Mouse (Mus musculus) hindbrain, embryonic 14.5 days (tissue): ENCODE data around the gene Lmna. TPM values are rescaled to one million over a fixed set of nuclear protein-coding genes. Genes with fewer than 3 reads are reported as not detected.
A peak's percentile ranks its signal among the peaks of the same experiment; 100 is the strongest.

ENCODE experiments used
- ATAC-seq: fragments of 200-750 bp; cut with Nextera tagmentation; 2 replicates; pipeline ENCODE4 v1.8.0; 2017; ENCODE audit warnings: moderate number of reproducible peaks, mild to moderate bottlenecking, moderate TSS enrichment, moderate library complexity; ENCODE audit not compliant: low FRiP score
- DNase-seq: peaks from one replicate; pipeline ENCODE4 v3.0.0-alpha.2; 2015; ENCODE audit warnings: low spot score
- H3K27ac ChIP-seq: fragments of 300-500 bp; sonication (generic); 2 replicates; pipeline ENCODE4 v1.5.1; 2014; ENCODE audit warnings: mild to moderate bottlenecking, moderate library complexity
- H3K27me3 ChIP-seq: fragments of 300-500 bp; sonication (generic); 2 replicates; pipeline ENCODE4 v1.6.1; 2014; ENCODE audit warnings: mild to moderate bottlenecking, low read length, mixed read lengths; ENCODE audit not compliant: control insufficient read depth, insufficient read depth
- H3K36me3 ChIP-seq: fragments of 300-500 bp; sonication (generic); replicated peaks from 2 replicates; pipeline ENCODE4 v1.6.1; 2014; ENCODE audit not compliant: control insufficient read depth, insufficient read depth
- H3K4me1 ChIP-seq: fragments of 300-500 bp; sonication (generic); replicated peaks from 2 replicates; pipeline ENCODE4 v1.6.1; 2014; ENCODE audit warnings: antibody characterized with exemption, low read length, mixed read lengths; ENCODE audit not compliant: control insufficient read depth, insufficient read depth
- H3K4me2 ChIP-seq: fragments of 300-500 bp; sonication (generic); replicated peaks from 2 replicates; pipeline ENCODE4 v1.6.1; 2014; ENCODE audit warnings: mild to moderate bottlenecking, moderate library complexity
- H3K4me3 ChIP-seq: fragments of 300-500 bp; sonication (generic); replicated peaks from 2 replicates; pipeline ENCODE4 v1.5.1; 2014; ENCODE audit warnings: mild to moderate bottlenecking, low read length
- H3K9ac ChIP-seq: fragments of 300-500 bp; sonication (generic); 2 replicates; pipeline ENCODE4 v1.6.1; 2014
- H3K9me3 ChIP-seq: fragments of 300-500 bp; sonication (generic); 2 replicates; pipeline ENCODE4 v1.6.1; 2016; ENCODE audit warnings: low read length; ENCODE audit not compliant: control insufficient read depth
- WGBS: fragments of 180-500 bp; shearing (Covaris S2); extraction: QIAGEN DNeasy Blood & Tissue Kit; methylation state at CpG from one replicate; pipeline ENCODE4 v1.1.7; 2014; 5-methylcytosine and 5-hydroxymethylcytosine counted together
- polyA plus RNA-seq: library from polyadenylated mRNA; unstranded; fragments of >200 nt; fragmentation: Nextera tagmentation; extraction: Ambion mirVana; gene quantifications from 2 replicates; pipeline ENCODE4 v1.2.1, GENCODE M21; 2014

Gene Lmna
- 44.3 and 47.3 TPM in 2 replicates for polyA plus RNA-seq

DNA sequence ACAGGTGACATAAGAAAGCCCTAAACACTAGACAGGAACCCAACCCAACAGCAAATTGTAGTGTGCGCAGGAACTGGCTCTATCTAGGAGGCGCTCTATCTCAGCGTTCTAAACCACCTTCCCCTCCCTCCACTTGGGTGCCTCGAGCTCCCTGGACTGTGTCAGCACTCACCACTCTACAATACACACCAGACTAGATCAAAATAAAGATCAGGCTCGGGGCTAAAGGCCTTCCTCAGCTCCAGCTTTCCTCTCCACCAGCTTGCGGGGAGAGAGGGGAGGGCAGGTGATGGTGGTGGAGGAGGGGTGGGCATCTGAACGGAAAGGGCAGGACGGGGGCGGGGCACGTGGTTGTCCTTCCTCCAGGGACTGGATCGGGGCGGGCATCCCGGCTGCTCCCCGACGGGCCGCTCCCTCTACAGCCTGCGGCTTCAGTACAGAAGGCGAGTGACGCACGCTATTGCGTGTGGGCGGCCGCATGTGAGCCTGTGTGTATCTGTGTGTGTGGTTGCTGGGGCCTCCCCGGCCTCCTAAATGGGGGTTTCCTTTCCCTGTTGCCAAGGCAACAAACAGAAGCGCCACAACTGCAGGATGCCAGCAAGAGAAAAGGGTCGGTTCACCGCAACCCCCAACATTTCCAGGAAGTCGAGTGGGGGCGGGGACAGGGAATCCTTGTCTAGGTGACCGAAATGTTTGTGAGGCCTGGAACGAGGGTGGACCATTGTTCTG, at the start of gene Lmna:
Lmna (minus strand) TSS at position 265 of the 729 bp plus-strand sequence.
- peak; percentile 95 for ATAC-seq
- WGBS = under 1% methylated on average over 31 of the region's 31 CpGs

DNA sequence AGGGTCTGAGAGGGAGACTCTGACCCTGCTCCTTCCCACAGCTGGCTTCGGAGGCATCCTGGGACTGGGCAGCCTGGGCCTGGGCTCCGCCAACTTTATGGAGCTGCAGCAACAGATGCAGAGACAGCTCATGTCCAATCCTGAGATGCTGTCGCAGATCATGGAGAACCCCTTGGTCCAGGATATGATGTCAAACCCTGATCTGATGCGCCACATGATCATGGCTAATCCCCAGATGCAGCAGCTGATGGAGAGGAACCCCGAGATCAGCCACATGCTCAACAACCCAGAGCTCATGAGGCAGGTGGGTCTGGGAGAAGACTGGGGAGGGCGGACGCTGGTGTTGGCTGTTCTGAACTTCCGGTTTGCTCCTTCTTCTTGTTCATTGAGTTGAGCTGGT, 46.9 kb upstream of the Lmna start:
- no peak overlapping the region for H3K4me2 ChIP-seq
- no peak overlapping the region for H3K4me3 ChIP-seq
- no peaks in the 10 kb centered on the region for H3K9me3 ChIP-seq
- peaks cover 17% of the 10 kb centered on the region for H3K4me1 ChIP-seq
- H3K9ac ChIP-seq = no peak overlapping the region
- ATAC-seq = no peak
- 95% methylated on average over 8 of the region's 8 CpGs for WGBS
- H3K27me3 ChIP-seq = no peaks in the 10 kb centered on the region
- no peak overlapping the region for H3K27ac ChIP-seq
- no peak for DNase-seq
- H3K36me3 ChIP-seq = peaks cover 63% of the 10 kb centered on the region

More for the DNA sequence above, at the start of gene Lmna:
- Histone ChIP-seq H3K27me3 (no peaks in the 10 kb centered on the region), H3K27ac (peak within 1 kb of the TSS; percentile 89), H3K4me1 (peaks cover 31% of the 10 kb centered on the region), H3K36me3 (no peaks in the 10 kb centered on the region), H3K4me2 (peak within 1 kb of the TSS; percentile 54), H3K9ac (peak within 1 kb of the TSS; percentile 32), H3K4me3 (peak within 1 kb of the TSS; percentile 32), H3K9me3 (no peaks in the 10 kb centered on the region)
- peak; percentile 84 for DNase-seq

DNA sequence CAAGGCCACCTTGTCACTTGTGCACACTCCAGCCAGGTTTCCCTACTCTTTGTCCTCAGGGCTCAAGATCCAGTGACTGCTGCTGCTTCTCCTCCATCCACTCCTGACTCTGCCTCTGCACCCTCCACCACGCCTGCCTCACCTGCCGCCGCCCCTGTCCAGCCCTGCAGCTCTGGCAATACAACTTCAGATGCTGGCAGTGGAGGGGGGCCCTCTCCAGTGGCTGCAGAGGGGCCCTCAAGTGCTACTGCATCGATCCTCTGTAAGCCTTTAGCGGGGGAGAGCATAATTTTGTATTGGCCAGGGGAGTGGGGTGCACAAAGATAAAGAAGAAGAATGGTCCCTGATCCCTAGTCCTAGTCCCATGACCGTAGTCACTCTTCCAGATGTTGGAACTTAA, 46.0 kb upstream of the Lmna start:
- H3K36me3 ChIP-seq = peaks cover 55% of the 10 kb centered on the region
- H3K27ac ChIP-seq = no peak overlapping the region
- no peak overlapping the region for H3K9ac ChIP-seq
- no peak overlapping the region for H3K4me3 ChIP-seq
- DNase-seq (no peak), ATAC-seq (no peak)
- no peaks in the 10 kb centered on the region for H3K9me3 ChIP-seq
- 95% methylated on average over 6 of the region's 6 CpGs for WGBS
- H3K4me1 ChIP-seq = peaks cover 17% of the 10 kb centered on the region
- no peak overlapping the region for H3K4me2 ChIP-seq
- no peaks in the 10 kb centered on the region for H3K27me3 ChIP-seq

DNA sequence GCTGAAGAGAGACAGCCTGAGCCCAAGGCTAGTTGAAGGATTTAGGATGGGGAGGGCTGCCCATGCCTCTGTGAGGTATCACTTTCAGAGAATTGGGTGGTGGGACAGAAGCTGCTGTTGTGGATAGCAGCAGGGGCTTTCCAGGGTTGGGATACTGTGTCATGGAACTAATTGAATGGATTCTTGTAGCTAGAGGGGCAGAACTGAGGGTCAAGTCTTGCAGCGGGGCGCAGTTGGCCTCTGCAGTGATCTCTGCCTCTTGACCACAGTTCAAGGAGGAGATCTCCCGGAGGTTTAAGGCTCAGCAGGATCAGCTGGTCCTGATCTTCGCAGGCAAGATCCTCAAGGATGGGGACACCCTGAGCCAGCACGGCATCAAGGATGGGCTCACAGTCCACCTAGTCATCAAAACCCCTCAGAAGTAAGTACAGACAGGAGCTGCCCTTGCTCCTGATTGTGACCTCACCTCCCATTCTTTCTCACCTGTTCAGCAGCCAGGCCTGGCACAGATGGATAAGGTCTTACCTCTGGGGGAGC, 45.4 kb upstream of the Lmna start:
- H3K9ac ChIP-seq = 0 out of 2 replicates have a peak overlapping the region, but pooled peaks have one; percentile 76

DNA sequence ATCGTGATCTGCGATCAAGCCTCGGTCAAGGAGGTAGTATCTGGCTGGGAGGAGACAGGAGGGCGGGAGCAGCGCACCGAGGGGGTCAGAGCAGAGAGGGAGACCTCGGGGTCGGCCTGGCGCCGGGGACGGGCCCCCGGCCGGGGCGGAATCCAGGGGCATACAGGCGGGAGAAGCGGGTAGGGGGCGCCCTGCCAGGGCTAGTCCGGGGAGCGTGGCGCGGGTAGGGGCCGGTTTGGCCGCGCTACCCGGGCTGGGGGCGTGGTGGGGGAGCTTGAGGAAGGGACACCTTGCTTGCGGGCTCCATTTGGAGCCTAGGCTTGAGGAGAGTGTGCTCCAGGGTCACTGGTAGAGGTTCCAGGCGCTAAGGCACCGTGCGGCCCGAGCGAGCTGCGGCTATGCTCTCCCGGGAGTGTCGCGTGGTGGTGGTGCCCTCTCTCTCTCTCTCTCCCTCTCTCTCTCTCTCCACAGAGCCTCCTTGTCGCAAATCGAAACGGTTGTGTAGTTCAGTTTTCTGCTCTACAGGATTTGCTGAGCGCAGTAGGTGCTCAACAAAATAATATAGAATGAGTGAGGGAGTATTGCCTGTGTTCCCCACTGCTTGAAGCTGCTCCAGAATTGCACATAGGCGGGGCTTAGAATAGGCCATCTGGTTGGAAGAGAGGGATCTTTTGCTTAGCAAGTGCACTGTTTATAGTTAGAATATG, 44.3 kb upstream of the Lmna start:
- Histone ChIP-seq H3K27ac (peak overlapping the region; percentile 91), H3K4me2 (peak overlapping the region; percentile 80), H3K9ac (peak overlapping the region; percentile 76), H3K4me3 (peak overlapping the region; percentile 76), H3K9me3 (no peaks in the 10 kb centered on the region), H3K27me3 (no peaks in the 10 kb centered on the region), H3K4me1 (peaks cover 17% of the 10 kb centered on the region), H3K36me3 (peaks cover 38% of the 10 kb centered on the region)
- DNase-seq (no peak), ATAC-seq (peak; percentile 36)
- WGBS = under 1% methylated on average over 41 of the region's 41 CpGs

More for the DNA sequence above, 45.4 kb upstream of the Lmna start:
- Histone ChIP-seq H3K36me3 (peaks cover 49% of the 10 kb centered on the region), H3K27ac (no peak overlapping the region), H3K9me3 (no peaks in the 10 kb centered on the region), H3K4me3 (peak overlapping the region; percentile 76; the same call in 1 of the 2 replicates), H3K4me1 (peaks cover 17% of the 10 kb centered on the region), H3K27me3 (no peaks in the 10 kb centered on the region), H3K4me2 (peak overlapping the region; percentile 80)
- WGBS = 91% methylated on average over 5 of the region's 5 CpGs
- ATAC-seq = no peak
- no peak for DNase-seq

DNA sequence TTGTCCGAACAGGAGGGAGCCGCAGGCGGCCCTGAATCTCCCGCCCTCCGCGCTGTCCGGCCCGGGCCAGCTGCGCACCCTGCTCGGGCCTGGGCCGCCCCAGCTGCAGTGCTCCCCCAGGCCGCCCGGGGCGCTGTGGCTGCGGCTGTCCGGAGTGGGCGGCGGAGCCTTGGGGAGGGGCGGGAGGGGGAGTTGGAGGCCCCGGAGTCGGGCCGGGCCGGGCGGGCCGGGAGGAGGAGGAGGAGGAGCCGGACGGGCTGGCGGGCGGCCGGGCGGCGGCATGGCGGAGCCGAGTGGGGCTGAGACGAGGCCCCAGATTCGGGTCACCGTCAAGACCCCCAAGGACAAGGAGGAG, 43.7 kb upstream of the Lmna start, which contains the start of gene Ubqln4:
Ubqln4 (plus strand) TSS at position 234 of the 355 bp plus-strand sequence.
- peak within 1 kb of the TSS; percentile 80 for H3K4me2 ChIP-seq
- peak within 1 kb of the TSS; percentile 76 for H3K4me3 ChIP-seq
- peak within 1 kb of the TSS; percentile 76 for H3K9ac ChIP-seq
- ATAC-seq (peak; percentile 86), DNase-seq (peak; percentile 86)
- no peaks in the 10 kb centered on the region for H3K27me3 ChIP-seq
- H3K9me3 ChIP-seq = no peaks in the 10 kb centered on the region
- H3K27ac ChIP-seq = peak within 1 kb of the TSS; percentile 91
- peaks cover 17% of the 10 kb centered on the region for H3K4me1 ChIP-seq
- peaks cover 33% of the 10 kb centered on the region for H3K36me3 ChIP-seq
- WGBS = under 1% methylated on average over 27 of the region's 37 CpGs

DNA sequence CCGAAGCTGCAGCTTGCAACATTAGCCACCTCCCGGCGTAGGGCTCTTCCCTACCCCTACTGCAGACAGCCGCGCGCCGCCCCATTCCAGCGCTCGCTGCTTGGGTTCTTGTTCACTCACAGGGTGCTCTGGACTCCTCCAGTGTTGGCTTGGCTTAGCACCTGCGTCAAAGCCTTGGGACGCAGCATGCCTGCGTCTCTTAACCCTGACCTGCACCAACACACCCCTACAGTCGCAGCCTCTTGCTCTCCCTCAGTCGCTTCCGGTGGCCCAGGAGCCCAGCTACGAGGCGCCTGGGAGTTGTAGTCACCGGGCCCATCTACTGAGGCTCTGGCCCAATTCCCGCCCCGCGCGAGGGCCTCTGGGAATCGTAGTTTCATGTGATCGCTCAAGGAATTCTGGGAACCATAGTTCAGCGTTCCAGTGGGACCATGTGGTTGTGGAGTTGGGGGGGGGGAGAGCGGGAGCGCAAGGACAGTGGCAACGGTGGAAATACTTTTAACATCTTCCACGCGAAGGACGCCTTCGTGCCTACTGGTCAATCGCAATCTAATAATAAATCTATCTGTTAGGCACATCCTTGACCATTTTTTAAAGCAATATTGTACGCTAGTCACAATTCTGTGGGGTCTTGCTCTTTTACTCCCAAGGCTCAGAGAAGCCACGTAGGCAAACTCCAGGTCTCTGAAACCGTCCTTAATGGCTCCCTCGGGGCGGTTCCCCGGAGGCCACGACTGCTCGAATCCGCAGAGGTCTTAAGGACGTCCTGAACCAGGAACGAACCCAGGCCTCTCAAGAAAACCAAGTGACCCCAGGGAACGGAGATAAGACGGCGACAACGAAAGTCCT, 43.1 kb upstream of the Lmna start, which contains the start of gene Lamtor2:
Lamtor2 (minus strand) TSS at position 399 of the 849 bp plus-strand sequence.
- peak within 1 kb of the TSS; percentile 76 for H3K4me3 ChIP-seq
- under 1% methylated on average over 48 of the region's 48 CpGs for WGBS
- peaks cover 27% of the 10 kb centered on the region for H3K36me3 ChIP-seq
- peak within 1 kb of the TSS; percentile 76 for H3K9ac ChIP-seq
- peak; percentile 91 for ATAC-seq
- peaks cover 17% of the 10 kb centered on the region for H3K4me1 ChIP-seq
- no peaks in the 10 kb centered on the region for H3K27me3 ChIP-seq
- H3K27ac ChIP-seq = peak within 1 kb of the TSS; percentile 91
- peak within 1 kb of the TSS; percentile 80 for H3K4me2 ChIP-seq
- peak; percentile 98 for DNase-seq
- H3K9me3 ChIP-seq = no peaks in the 10 kb centered on the region

DNA sequence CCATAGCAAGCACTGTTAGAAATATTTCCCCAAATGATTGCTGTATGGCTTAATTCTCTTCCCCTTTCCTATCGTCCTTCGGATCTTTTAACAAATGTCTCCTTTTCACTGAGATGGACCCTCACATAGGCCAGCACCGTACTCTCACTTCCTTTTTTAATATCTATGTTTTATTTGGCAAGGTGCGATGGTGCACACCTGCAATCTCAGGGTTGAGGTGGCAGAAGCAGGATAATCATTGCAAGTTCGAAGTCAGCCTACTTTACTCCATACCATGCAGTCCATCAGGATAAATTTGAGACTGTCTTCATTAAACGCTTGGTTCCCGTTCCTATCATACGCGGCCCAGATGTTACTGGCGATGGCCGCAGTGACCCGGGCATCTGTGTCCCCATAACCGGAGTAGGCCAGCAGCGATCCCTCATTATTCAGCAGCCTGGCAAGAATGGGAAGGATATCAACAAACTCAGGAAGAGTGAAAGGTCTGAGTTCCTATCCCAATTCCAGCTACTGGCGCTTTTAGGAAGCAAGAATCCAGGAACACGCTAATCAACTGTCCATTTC, 42.4 kb upstream of the Lmna start:
- Histone ChIP-seq H3K27ac (peak overlapping the region; percentile 91), H3K9ac (peak overlapping the region; percentile 70), H3K4me3 (peak overlapping the region; percentile 76), H3K36me3 (peaks cover 20% of the 10 kb centered on the region), H3K4me1 (peaks cover 17% of the 10 kb centered on the region), H3K27me3 (no peaks in the 10 kb centered on the region), H3K4me2 (peak overlapping the region; percentile 80), H3K9me3 (no peaks in the 10 kb centered on the region)
- DNase-seq = no peak
- WGBS = 23% methylated on average over 16 of the region's 16 CpGs
- no peak for ATAC-seq
